Mouse (Mus musculus) embryonic stem cell, embryonic (primary cell): ENCODE data around the gene Tubgcp4.

Experiments used
- CTCF ChIA-PET, 4 experiments: fragments of 300-600 bp in 2 of 4; fragments of 350-600 bp in 2 of 4; sonication (Branson Sonifier 250); formaldehyde crosslinking; loops; one replicate each; lab custom pipeline; 2022; ENCODE audit warnings: inconsistent platforms in 2 of 4; lab: Charles Lee
- POLR2A ChIA-PET, 4 experiments: fragments of 300-600 bp in 2 of 4; fragments of 350-600 bp in 2 of 4; sonication (Branson Sonifier 250); formaldehyde crosslinking; loops; one replicate each; lab custom pipeline; 2022; ENCODE audit warnings: antibody characterized with exemption in 4 of 4, inconsistent platforms in 1 of 4; lab: Charles Lee

The Tubgcp4 gene

GRCm38 (mm10) chr2:121170980-121171742 lies 707 bp downstream of the Tubgcp4 start, which contains the start of gene Zscan29:
Gene Zscan29, minus strand, starts transcription at chr2:121171125.
- CTCF ChIA-PET = interaction anchor here in 2 of 4 experiments (0.6 to 1.6 kb wide), 7 partner anchors 31 to 264 kb away, joined by 3 to 10 read pairs (median 3); partner anchors contain the start of genes Adal (in 1 of the 2) and Lcmt2 (in 1 of the 2)
- POLR2A ChIA-PET = interaction anchor here in 3 of 4 experiments (0.5 to 3.5 kb wide), 41 partner anchors 8 to 785 kb away, joined by 3 to 45 read pairs (median 4); partner anchors contain the start of genes Adal (in 3 of the 3), Catsper2 (in 3 of the 3), Lcmt2 (in 3 of the 3) and Pdia3 (in 3 of the 3)

DNA sequence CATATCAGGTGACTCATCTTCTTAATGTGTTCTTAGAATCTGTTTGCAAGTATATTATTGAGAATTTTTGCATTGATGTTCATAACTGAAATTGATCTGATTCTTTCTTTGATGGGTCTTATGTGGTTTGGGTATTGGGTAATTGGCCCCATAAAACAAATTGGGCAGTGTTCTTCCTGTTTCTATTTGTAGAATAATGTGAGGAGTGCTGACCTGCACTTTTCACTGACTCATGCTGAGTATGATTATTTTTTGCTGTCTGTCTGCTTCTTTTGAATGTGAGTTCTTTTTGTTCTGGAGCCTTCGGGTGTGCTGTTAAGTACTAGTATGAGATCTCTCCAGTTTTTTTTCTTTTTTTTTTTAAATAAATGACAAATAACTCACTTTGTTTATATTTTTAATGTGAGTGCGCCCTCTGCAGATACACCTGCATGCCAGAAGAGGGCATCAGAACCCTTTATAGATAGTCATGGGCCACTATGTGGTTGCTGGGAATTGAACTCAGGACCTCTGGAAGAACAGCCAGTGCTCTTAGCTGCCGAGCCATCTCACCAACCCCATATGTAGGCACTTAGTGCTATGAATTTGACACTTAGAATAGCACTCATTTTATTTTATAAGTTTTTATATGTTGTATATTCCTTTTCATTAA lies 8.5 kb downstream of the Tubgcp4 start:
- ChIA-PET CTCF (interaction anchor here in 2 of 4 experiments (0.6 to 2.2 kb wide), 6 partner anchors 176 to 700 kb away, joined by 3 to 9 read pairs (median 4); partner anchors contain the start of gene Ppip5k1 (in 1 of the 2)), POLR2A (interaction anchor here in 1 of 4 experiments (1.4 kb wide), 1 partner anchor 8 kb away, joined by 5 read pairs; the partner anchor contains the start of genes Tubgcp4 and Zscan29)

- CTCF ChIA-PET = no interaction called here
- POLR2A ChIA-PET = interaction anchor here in 1 of 4 experiments (0.6 to 0.9 kb wide), 2 partner anchors 9 to 13 kb away, joined by 3 to 8 read pairs; partner anchors contain the start of genes Tubgcp4 and Zscan29
Measured at GRCm38 (mm10) chr2:121183431-121183830, 13.0 kb downstream of the Tubgcp4 start.

DNA sequence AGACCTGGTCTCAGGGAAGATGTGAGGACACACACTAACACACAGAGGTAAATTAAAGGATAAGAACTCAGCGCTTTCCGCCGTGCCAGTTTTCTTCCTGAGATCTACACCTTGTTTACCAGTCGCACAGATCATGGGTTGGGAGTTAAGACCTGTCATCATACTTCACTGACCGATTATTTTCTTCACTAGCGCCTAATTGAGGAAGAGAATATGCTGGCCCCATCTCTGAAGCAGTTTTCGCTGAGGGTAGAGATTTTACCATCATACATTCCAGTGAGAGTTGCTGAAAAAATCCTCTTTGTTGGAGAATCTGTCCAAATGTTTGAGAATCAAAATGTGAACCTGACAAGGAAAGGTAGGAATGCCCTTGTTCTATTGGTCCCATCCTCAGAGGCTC lies 13.7 kb downstream of the Tubgcp4 start:
- POLR2A ChIA-PET = no interaction called here
- CTCF ChIA-PET = no interaction called here

- POLR2A ChIA-PET = interaction anchor here in 2 of 4 experiments (1.4 to 2.5 kb wide), 2 partner anchors 38 to 48 kb away, joined by 3 to 6 read pairs; partner anchors contain the start of genes Adal (in 1 of the 2) and Lcmt2 (in 1 of the 2)
- CTCF ChIA-PET = interaction anchor here in 1 of 4 experiments (1.0 kb wide), 1 partner anchor 208 kb away, joined by 3 read pairs; no protein-coding TSS in a partner anchor
Measured at GRCm38 (mm10) chr2:121188530-121188929, 18.1 kb downstream of the Tubgcp4 start.

GRCm38 (mm10) chr2:121195466-121195865 lies 25.0 kb downstream of the Tubgcp4 start:
- ChIA-PET POLR2A (interaction anchor here in 2 of 4 experiments (0.9 to 1.9 kb wide), 3 partner anchors 9 to 23 kb away, joined by 3 to 6 read pairs (median 5); no protein-coding TSS in a partner anchor), CTCF (interaction anchor here in 1 of 4 experiments (0.6 kb wide), 1 partner anchor 104 kb away, joined by 3 read pairs; no protein-coding TSS in a partner anchor)

DNA sequence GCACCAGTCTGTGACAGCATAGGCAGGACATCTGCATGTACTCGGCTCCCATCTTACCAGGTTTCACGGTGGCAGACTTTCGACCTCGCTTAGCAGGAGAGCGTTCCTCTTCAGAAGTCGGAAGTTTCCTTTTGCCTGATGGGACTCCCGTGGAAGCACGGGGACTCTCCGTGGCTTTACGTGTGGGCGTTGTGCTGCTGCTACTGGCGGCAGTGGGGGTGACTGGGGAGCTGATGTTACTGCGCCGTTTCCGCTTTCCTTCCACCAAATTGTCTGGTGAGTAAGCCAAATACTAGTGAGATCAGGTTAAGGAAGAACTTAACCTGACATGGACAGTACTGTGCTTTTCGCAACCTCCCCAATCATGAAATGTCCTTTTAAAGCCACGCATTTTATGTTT lies 33.8 kb downstream of the Tubgcp4 start:
- ChIA-PET POLR2A (interaction anchor here in 2 of 4 experiments (1.2 to 2.8 kb wide), 5 partner anchors 8 to 64 kb away, joined by 3 to 6 read pairs (median 5); partner anchors contain the start of genes Adal (in 2 of the 2) and Lcmt2 (in 2 of the 2)), CTCF (interaction anchor here in 2 of 4 experiments (0.5 to 1.4 kb wide), 2 partner anchors 159 to 244 kb away, joined by 3 read pairs; no protein-coding TSS in a partner anchor)

DNA sequence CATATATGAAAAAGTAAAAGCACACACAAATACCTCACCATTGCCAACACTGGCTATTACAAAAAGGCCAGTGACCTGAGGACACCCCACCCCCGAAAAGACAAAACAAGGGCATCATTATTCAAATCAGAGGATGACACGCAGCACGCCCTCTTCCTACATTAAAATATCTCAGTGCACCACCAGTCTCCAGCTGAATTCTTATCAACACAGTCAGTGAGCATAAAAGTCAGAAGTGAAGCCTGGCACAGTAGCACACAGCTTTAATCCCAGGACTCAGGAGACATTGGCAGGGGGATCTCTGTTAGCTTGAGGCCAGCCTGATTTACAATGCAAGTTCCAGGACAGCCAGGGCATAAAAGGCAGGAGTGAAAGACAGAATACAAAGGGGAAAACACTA lies 36.1 kb downstream of the Tubgcp4 start:
- ChIA-PET CTCF (interaction anchor here in 1 of 4 experiments (1.0 kb wide), 1 partner anchor 190 kb away, joined by 3 read pairs; no protein-coding TSS in a partner anchor), POLR2A (interaction anchor here in 2 of 4 experiments (0.5 to 2.8 kb wide), 4 partner anchors 12 to 41 kb away, joined by 3 to 6 read pairs (median 4); no protein-coding TSS in a partner anchor)

DNA sequence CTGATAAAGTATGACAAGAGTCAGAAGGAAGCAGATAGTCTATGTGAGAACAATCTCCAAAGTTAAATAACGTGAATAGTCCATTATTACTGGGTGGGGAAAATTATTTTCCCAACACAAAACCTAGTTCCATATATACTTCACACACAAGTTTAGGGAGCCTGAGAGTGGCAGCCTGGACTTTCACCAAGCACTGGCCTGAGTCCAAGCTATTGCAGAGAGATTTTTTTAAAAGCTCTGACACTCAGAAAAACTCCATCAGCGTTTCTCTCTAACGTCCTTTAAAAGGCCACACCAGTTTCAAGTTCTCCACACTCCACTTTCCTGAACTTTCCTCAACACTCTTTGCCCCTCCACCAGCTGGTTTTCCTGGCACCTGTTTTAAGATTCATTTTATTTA lies 44.0 kb downstream of the Tubgcp4 start:
- ChIA-PET CTCF (no interaction called here), POLR2A (interaction anchor here in 2 of 4 experiments (0.8 to 1.5 kb wide), 3 partner anchors 16 to 199 kb away, joined by 3 to 4 read pairs (median 3); partner anchors contain the start of genes Catsper2 (in 1 of the 2) and Pdia3 (in 1 of the 2))

DNA sequence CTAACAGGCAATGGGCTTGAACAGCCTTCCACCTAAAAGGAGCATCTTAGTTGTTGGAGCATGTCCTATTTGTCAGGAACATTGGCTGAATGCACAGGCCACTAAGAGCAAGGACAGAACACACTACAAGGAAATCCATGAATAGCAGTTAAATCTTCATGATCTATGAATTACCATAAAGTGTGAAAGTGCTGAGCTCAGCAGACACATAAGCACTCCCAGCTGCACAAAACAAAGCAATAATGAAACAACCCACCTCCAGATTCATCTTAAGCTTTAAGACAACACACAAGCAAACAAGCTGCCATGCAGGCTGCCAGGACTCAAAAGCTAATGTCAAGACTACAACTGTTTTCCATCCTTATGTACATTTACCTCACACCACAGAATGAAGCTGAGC lies 48.7 kb downstream of the Tubgcp4 start:
- CTCF ChIA-PET = interaction anchor here in 2 of 4 experiments (0.5 to 2.0 kb wide), 3 partner anchors 177 to 1041 kb away, joined by 3 to 6 read pairs (median 4); no protein-coding TSS in a partner anchor
- POLR2A ChIA-PET = interaction anchor here in 2 of 4 experiments (0.6 to 3.9 kb wide), 13 partner anchors 9 to 587 kb away, joined by 3 to 15 read pairs (median 3); partner anchors contain the start of genes Adal (in 2 of the 2), Lcmt2 (in 2 of the 2), Map1a (in 2 of the 2) and Serf2 (in 1 of the 2)

DNA sequence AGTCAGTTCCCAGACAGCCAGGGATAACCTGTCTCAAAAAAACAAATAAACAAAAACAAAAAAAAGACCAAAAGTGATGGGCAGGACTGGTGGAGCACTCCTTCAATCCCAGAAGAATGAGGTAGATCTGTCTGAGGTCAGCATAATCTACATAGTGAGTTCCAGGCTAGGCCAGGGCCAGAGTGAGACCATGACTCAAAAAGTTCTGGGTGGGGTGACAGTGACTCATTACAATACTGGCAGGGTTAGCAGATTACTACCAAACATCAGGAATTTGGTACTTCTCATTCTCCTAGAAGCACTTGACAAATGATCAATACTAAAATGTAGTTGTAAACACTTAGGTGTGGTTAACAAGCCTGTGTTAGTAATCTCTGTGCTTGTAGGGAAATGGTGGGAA lies 49.5 kb downstream of the Tubgcp4 start:
- CTCF ChIA-PET = interaction anchor here (0.5 to 2.0 kb wide), 6 partner anchors 16 to 1041 kb away, joined by 3 to 6 read pairs (median 4); no protein-coding TSS in a partner anchor
- POLR2A ChIA-PET = interaction anchor here in 3 of 4 experiments (0.6 to 3.9 kb wide), 14 partner anchors 9 to 229 kb away, joined by 3 to 15 read pairs (median 3); partner anchors contain the start of genes Adal (in 2 of the 3), Lcmt2 (in 2 of the 3), Map1a (in 2 of the 3) and Serf2 (in 1 of the 3)

- ChIA-PET CTCF (no interaction called here), POLR2A (interaction anchor here in 1 of 4 experiments (0.8 kb wide), 1 partner anchor 196 kb away, joined by 3 read pairs; no protein-coding TSS in a partner anchor)
Measured at GRCm38 (mm10) chr2:121223010-121223409, 52.6 kb downstream of the Tubgcp4 start.

DNA sequence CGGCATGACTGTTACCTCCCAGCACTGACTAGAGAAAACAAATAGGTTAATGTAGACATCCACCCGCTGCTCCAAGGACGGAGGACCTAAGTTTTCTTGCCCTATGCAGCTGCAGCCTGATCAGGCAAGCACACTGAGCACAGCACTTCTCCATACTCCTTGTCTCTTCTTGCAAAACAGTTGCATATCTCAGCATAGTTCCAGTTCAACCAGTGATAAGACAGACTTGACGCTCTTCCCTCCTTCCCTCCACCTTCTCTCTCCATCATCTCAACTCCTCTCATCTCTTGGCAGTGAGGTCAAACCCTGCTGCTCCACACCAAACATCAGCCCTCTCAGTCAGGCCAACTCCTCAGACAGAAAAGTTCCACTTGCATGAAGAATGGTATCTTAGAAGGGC lies 57.7 kb downstream of the Tubgcp4 start:
- CTCF ChIA-PET = no interaction called here
- POLR2A ChIA-PET = interaction anchor here in 1 of 4 experiments (1.0 kb wide), 1 partner anchor 8 kb away, joined by 3 read pairs; no protein-coding TSS in a partner anchor

GRCm38 (mm10) chr2:121235460-121236072 lies 65.1 kb downstream of the Tubgcp4 start:
- CTCF ChIA-PET = no interaction called here
- POLR2A ChIA-PET = interaction anchor here in 1 of 4 experiments (1.1 kb wide), 1 partner anchor 20 kb away, joined by 3 read pairs; no protein-coding TSS in a partner anchor

- CTCF ChIA-PET = no interaction called here
- POLR2A ChIA-PET = interaction anchor here in 1 of 4 experiments (1.1 kb wide), 1 partner anchor 86 kb away, joined by 4 read pairs; no protein-coding TSS in a partner anchor
Measured at GRCm38 (mm10) chr2:121239426-121239825, 69.0 kb downstream of the Tubgcp4 start.

- ChIA-PET CTCF (no interaction called here), POLR2A (no interaction called here)
Measured at GRCm38 (mm10) chr2:121244099-121244498, 73.6 kb downstream of the Tubgcp4 start.
